Mouse (Mus musculus): ENCODE data around the gene Tut1.

GRCm38 (mm10) chr19:8990432-8991102 lies 36.9 kb downstream of the Tut1 start:
- no peak for TF ChIP-seq ZC3H11A (IDR thresholded peaks at IDR 0.05; ENCODE audit: borderline replicate concordance, low read depth, low read length)
- TF ChIP-seq CHD2 (IDR thresholded peaks at IDR 0.05; ENCODE audit: low read depth, low read length), result no peak
